Mouse (Mus musculus) hindbrain, embryonic 13.5 days (tissue): ENCODE measurements at regions not wholly inside any gene's neighbourhood (a gene's known extent, or its start where the extent isn't known, plus 50 kb on each side); places are given as distances from the start of the nearest gene placed in this dataset.

Experiments used
- ATAC-seq: fragments of 200-750 bp; cut with Nextera tagmentation; 2 replicates; pipeline ENCODE4 v1.8.0; 2017; ENCODE audit warnings: moderate TSS enrichment; ENCODE audit not compliant: low FRiP score
- H3K27ac ChIP-seq: fragments of 300-500 bp; sonication (generic); 2 replicates; pipeline ENCODE4 v1.5.1; 2015; ENCODE audit warnings: inconsistent platforms, mild to moderate bottlenecking, moderate library complexity
- H3K27me3 ChIP-seq: fragments of 300-500 bp; sonication (generic); 2 replicates; pipeline ENCODE4 v1.6.1; 2015; ENCODE audit warnings: mild to moderate bottlenecking, inconsistent platforms
- H3K36me3 ChIP-seq: fragments of 300-500 bp; sonication (generic); 2 replicates; pipeline ENCODE4 v1.6.1; 2015; ENCODE audit warnings: mild to moderate bottlenecking, inconsistent platforms
- H3K4me1 ChIP-seq: fragments of 300-500 bp; sonication (generic); replicated peaks from 2 replicates; pipeline ENCODE4 v1.6.1; 2015; ENCODE audit warnings: inconsistent platforms
- H3K4me2 ChIP-seq: fragments of 300-500 bp; sonication (generic); 2 replicates; pipeline ENCODE4 v1.6.1; 2015; ENCODE audit warnings: inconsistent platforms, mild to moderate bottlenecking, moderate library complexity
- H3K4me3 ChIP-seq: fragments of 300-500 bp; sonication (generic); 2 replicates; pipeline ENCODE4 v1.5.1; 2015; ENCODE audit warnings: mild to moderate bottlenecking, inconsistent platforms
- H3K9ac ChIP-seq: fragments of 300-500 bp; sonication (generic); 2 replicates; pipeline ENCODE4 v1.6.1; 2015; ENCODE audit warnings: mild to moderate bottlenecking, inconsistent platforms
- H3K9me3 ChIP-seq: fragments of 300-500 bp; sonication (generic); 2 replicates; pipeline ENCODE4 v1.6.1; 2016; ENCODE audit warnings: inconsistent platforms
- WGBS: fragments of 180-500 bp; shearing (Covaris S2); methylation state at CpG from one replicate; pipeline ENCODE4 v1.1.7; 2015; 5-methylcytosine and 5-hydroxymethylcytosine counted together

DNA sequence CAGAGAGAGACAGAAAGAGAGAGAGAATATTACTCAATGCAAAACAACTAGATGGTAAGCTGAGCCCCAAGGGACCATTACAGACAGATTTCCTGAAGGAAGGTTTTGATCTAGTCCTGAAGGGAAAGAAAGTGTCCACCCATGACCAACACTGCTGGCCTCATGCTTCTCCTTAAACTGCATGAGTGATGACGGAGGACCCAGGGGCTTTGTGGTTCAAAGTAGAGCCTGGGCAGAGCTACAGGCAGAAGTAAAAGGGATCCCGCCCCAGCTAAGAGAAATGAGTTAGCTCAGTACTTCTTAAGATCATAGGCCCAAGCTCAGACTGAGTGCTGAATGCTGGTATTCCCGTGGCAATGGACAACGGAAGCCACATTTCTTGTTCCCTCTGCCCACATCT is 476.9 kb downstream of the Bnc2 start:
- Histone ChIP-seq H3K4me1 (peaks cover 29% of the 10 kb centered on the region), H3K27me3 (0 out of 2 replicates have a peak, but pooled peaks cover 6% of the 10 kb centered on the region), H3K9me3 (no peaks in the 10 kb centered on the region), H3K9ac (no peak overlapping the region), H3K4me3 (no peak overlapping the region), H3K4me2 (no peak overlapping the region), H3K36me3 (no peaks in the 10 kb centered on the region), H3K27ac (no peak overlapping the region)
- ATAC-seq, result no peak
- 91% methylated on average over 4 of the region's 4 CpGs for WGBS

DNA sequence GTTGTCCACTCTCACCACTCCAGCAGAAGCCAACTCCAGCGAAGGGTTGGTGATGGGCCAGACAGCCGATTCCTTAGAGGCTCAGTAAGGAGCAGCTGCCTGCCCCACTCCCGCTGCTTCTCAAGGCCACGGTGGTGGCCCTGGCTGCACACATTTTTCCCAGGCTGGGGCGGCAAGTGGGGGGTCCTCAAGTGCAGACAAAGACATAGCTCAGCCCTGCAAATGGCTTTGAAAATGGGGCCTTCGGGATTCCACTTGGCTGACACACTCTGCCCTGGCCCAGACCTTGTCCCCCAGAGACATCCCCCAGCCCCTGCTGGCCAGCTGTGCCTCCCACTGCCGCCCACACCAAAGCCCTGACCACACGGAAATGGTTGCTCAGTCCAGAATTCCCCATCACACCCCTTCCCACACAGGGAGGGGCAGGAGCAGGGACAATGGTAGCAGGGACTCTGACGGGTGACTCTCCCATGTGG is 475.9 kb downstream of the Bnc2 start:
- WGBS, result 23% methylated on average over 9 of the region's 9 CpGs

GRCm38 (mm10) chr4:84201001-84201400 is 474.1 kb downstream of the Bnc2 start:
- no peak overlapping the region for H3K4me3 ChIP-seq
- H3K9me3 ChIP-seq, result no peaks in the 10 kb centered on the region
- no peaks in the 10 kb centered on the region for H3K36me3 ChIP-seq
- ATAC-seq, result no peak
- WGBS, result 63% methylated on average over 3 of the region's 3 CpGs
- no peak overlapping the region for H3K9ac ChIP-seq
- H3K27ac ChIP-seq, result no peak overlapping the region
- H3K27me3 ChIP-seq, result peaks cover 18% of the 10 kb centered on the region; the same call in 1 of the 2 replicates
- peaks cover 31% of the 10 kb centered on the region for H3K4me1 ChIP-seq
- no peak overlapping the region for H3K4me2 ChIP-seq

More for the DNA sequence above, 475.9 kb downstream of the Bnc2 start:
- H3K9me3 ChIP-seq, result no peaks in the 10 kb centered on the region
- H3K4me3 ChIP-seq, result no peak overlapping the region
- H3K27me3 ChIP-seq, result 0 out of 2 replicates have a peak, but pooled peaks cover 12% of the 10 kb centered on the region
- H3K9ac ChIP-seq, result no peak overlapping the region
- ATAC-seq, result 0 out of 2 replicates have a peak, but pooled peaks have one; percentile 31
- H3K4me2 ChIP-seq, result no peak overlapping the region
- H3K36me3 ChIP-seq, result no peaks in the 10 kb centered on the region
- peaks cover 31% of the 10 kb centered on the region for H3K4me1 ChIP-seq
- no peak overlapping the region for H3K27ac ChIP-seq

DNA sequence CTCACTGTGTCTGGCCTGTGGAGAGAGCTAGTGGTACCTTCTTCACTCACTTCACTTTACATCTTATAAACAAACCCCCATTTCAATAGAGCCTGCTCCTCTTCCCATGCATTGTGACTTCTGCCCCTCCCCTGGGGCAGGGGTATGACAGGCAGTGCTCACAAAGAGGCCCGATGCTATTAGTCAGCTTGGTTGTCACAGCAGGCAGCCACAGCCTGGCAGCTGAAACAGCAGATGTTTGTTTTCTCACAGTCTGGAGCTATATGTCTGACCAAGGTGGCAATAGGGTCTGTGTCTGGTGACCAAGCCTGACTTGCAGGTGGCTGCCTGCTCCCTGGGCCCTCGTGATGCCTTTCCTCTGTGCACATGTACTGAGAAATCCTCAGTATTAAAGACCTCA is 472.8 kb downstream of the Bnc2 start:
- H3K27me3 ChIP-seq, result peaks cover 17% of the 10 kb centered on the region; the same call in 1 of the 2 replicates
- peak overlapping the region; percentile 12; the same call in 1 of the 2 replicates for H3K27ac ChIP-seq
- peaks cover 31% of the 10 kb centered on the region for H3K4me1 ChIP-seq
- no peaks in the 10 kb centered on the region for H3K36me3 ChIP-seq
- ATAC-seq, result peak; percentile 57
- H3K9me3 ChIP-seq, result no peaks in the 10 kb centered on the region
- H3K9ac ChIP-seq, result no peak overlapping the region
- no peak overlapping the region for H3K4me2 ChIP-seq
- WGBS, result 7% methylated on average over 2 of the region's 2 CpGs
- no peak overlapping the region for H3K4me3 ChIP-seq

- Histone ChIP-seq H3K4me3 (no peak overlapping the region), H3K9me3 (no peaks in the 10 kb centered on the region), H3K4me2 (no peak overlapping the region), H3K27me3 (peaks cover 15% of the 10 kb centered on the region; the same call in 1 of the 2 replicates), H3K4me1 (peaks cover 31% of the 10 kb centered on the region), H3K9ac (no peak overlapping the region), H3K27ac (no peak overlapping the region), H3K36me3 (no peaks in the 10 kb centered on the region)
- 73% methylated on average over 1 of the region's 1 CpGs for WGBS
- ATAC-seq, result no peak
Measured at GRCm38 (mm10) chr4:84203680-84204079, 471.4 kb downstream of the Bnc2 start.

DNA sequence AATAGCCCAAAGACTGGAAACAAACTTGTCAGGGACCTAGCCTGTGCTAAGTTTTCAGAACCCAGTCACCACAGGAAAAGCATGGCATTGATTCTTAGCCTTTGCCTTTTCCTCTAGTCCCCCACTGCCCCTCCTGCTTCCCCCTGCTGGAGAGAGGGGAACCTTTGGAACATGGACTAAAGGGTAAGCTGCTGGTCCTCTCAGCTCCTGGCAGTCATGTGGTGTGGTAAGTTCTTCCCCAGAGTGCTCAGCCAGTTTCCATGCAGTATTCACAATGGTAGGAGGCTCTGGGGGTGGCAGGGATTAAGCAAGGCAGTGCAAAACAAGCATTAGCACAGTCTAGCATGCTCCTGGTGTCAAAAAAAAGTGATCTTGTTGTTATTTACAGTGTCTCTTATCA is 470.3 kb downstream of the Bnc2 start:
- Histone ChIP-seq H3K9ac (no peak overlapping the region), H3K36me3 (no peaks in the 10 kb centered on the region)
- no peak for ATAC-seq

GRCm38 (mm10) chr4:84208175-84208574 is 466.9 kb downstream of the Bnc2 start:
- Histone ChIP-seq H3K9me3 (no peaks in the 10 kb centered on the region), H3K27ac (no peak overlapping the region), H3K4me1 (peaks cover 2% of the 10 kb centered on the region), H3K4me2 (no peak overlapping the region), H3K9ac (no peak overlapping the region), H3K27me3 (peaks cover 12% of the 10 kb centered on the region; the same call in 1 of the 2 replicates), H3K4me3 (no peak overlapping the region), H3K36me3 (no peaks in the 10 kb centered on the region)
- ATAC-seq, result no peak
- WGBS, result 76% methylated on average over 1 of the region's 1 CpGs

More for the DNA sequence above, 470.3 kb downstream of the Bnc2 start:
- peaks cover 23% of the 10 kb centered on the region for H3K4me1 ChIP-seq
- no peak overlapping the region for H3K27ac ChIP-seq
- H3K4me2 ChIP-seq, result no peak overlapping the region
- H3K4me3 ChIP-seq, result no peak overlapping the region
- peaks cover 12% of the 10 kb centered on the region; the same call in 1 of the 2 replicates for H3K27me3 ChIP-seq
- no peaks in the 10 kb centered on the region for H3K9me3 ChIP-seq

DNA sequence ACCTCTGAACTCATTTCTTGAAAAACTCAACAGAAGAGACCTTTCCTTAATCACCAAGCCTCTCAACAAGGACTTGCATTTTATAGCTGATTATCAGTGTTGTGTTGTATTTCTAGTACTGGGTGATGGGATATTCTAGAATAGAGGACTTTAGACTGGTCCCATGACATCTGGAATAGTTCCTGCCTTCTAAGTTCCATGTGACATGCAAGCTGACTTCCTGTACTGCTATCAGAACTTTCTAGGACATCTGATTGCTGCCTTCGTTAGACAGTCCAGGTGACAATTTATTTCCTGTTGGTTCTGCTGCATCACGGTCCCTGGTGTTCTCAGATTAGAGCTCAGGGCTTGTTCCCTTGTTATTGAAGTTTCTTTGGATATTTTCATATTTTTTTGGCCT is 465.5 kb downstream of the Bnc2 start:
- 93% methylated on average over 2 of the region's 2 CpGs for WGBS
- Histone ChIP-seq H3K4me3 (no peak overlapping the region), H3K27me3 (peaks cover 3% of the 10 kb centered on the region; the same call in 1 of the 2 replicates), H3K9me3 (no peaks in the 10 kb centered on the region), H3K36me3 (no peaks in the 10 kb centered on the region), H3K4me1 (no peaks in the 10 kb centered on the region), H3K27ac (no peak overlapping the region), H3K9ac (no peak overlapping the region), H3K4me2 (no peak overlapping the region)
- ATAC-seq, result no peak

DNA sequence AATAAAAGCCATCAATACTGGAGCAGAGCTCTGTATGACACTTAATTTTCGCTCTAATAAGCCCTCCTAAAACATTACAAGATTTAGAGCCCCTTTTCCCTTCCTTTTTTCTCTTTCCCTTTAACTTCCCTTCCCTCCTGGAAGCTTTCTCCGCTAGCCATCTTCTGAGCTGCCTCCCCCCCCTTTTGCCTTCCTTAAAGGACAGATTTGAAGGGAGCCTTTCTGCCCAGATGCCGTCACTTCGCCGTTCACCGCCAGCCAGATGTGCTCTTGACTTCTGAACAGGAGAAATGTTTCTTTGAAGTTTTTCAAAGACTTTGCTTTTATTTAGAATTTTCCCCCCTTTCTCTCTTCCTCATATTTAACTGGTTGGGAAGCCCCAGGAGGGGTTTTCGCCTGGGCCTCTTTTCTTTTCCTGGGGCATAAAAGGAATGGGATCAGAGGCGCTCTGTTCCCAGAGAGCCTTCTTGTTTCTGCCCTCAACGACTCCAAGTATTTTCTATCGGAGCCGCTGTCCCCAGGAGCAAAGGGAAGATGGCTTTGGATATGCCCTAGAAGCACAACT is 463.7 kb downstream of the Bnc2 start:
- Histone ChIP-seq H3K27ac (no peak overlapping the region), H3K9ac (no peak overlapping the region), H3K36me3 (no peaks in the 10 kb centered on the region), H3K4me2 (no peak overlapping the region), H3K4me1 (no peaks in the 10 kb centered on the region), H3K4me3 (no peak overlapping the region), H3K9me3 (no peaks in the 10 kb centered on the region), H3K27me3 (no peaks in the 10 kb centered on the region)
- no peak for ATAC-seq
- WGBS, result 40% methylated on average over 11 of the region's 11 CpGs

DNA sequence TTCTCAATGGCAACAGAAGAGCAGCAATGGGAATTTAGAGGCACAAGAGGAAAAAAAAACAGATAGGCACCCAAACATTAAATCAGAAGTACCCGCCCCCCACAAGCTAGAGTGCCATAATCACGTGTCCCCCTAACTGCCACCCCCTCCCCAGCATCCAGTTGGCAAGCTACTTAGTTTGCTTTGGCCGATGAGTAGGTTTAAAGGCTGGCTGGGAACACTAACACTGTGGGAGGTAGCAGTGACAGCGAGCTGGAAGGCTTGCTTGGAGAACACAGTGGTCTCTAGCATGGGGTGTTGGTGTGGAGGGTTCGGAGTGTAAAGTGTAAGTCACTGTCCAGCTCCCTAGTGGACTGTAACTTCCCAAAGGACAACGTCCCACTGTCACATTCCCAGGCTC is 463.1 kb downstream of the Bnc2 start:
- ATAC-seq, result no peak
- WGBS, result 74% methylated on average over 6 of the region's 6 CpGs

GRCm38 (mm10) chr4:84214523-84214922 is 460.6 kb downstream of the Bnc2 start:
- no peak for ATAC-seq
- Histone ChIP-seq H3K9me3 (no peaks in the 10 kb centered on the region), H3K36me3 (no peaks in the 10 kb centered on the region), H3K4me2 (no peak overlapping the region), H3K27me3 (no peaks in the 10 kb centered on the region), H3K9ac (no peak overlapping the region), H3K4me3 (no peak overlapping the region), H3K4me1 (no peaks in the 10 kb centered on the region), H3K27ac (no peak overlapping the region)
- WGBS, result 80% methylated on average over 8 of the region's 8 CpGs

More for the DNA sequence above, 463.1 kb downstream of the Bnc2 start:
- H3K9me3 ChIP-seq, result no peaks in the 10 kb centered on the region
- no peak overlapping the region for H3K4me2 ChIP-seq
- no peaks in the 10 kb centered on the region for H3K4me1 ChIP-seq
- H3K36me3 ChIP-seq, result no peaks in the 10 kb centered on the region
- H3K27me3 ChIP-seq, result no peaks in the 10 kb centered on the region
- H3K27ac ChIP-seq, result no peak overlapping the region
- no peak overlapping the region for H3K9ac ChIP-seq
- no peak overlapping the region for H3K4me3 ChIP-seq

DNA sequence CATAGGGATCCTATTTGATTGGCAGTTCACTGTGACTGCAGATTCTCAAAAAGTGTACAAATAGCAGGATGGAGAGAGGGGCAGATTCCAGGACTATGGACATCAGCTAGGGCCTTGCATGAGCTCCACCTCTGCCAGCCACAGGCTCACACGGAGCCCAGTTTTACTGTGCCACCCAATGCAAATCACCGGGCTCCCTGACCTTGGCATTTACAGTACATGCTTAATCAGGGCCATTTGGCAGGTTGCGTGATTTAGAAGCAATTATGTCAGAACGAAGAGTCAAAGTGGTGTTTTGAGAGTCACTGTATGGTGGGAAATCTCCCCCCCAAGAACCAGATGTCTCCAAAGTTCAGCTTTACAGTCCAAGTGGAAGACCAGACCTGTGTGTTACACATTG is 456.1 kb downstream of the Bnc2 start:
- WGBS, result 85% methylated on average over 4 of the region's 4 CpGs
- Histone ChIP-seq H3K4me1 (no peaks in the 10 kb centered on the region), H3K9ac (no peak overlapping the region), H3K9me3 (no peaks in the 10 kb centered on the region), H3K4me3 (no peak overlapping the region), H3K27me3 (no peaks in the 10 kb centered on the region), H3K36me3 (no peaks in the 10 kb centered on the region), H3K27ac (no peak overlapping the region), H3K4me2 (no peak overlapping the region)
- ATAC-seq, result no peak

GRCm38 (mm10) chr4:84222057-84222717 is 452.9 kb downstream of the Bnc2 start:
- Histone ChIP-seq H3K4me3 (no peak overlapping the region), H3K36me3 (no peaks in the 10 kb centered on the region), H3K27me3 (no peaks in the 10 kb centered on the region), H3K9me3 (no peaks in the 10 kb centered on the region), H3K9ac (no peak overlapping the region), H3K4me2 (no peak overlapping the region), H3K27ac (no peak overlapping the region), H3K4me1 (no peaks in the 10 kb centered on the region)
- no peak for ATAC-seq
- 48% methylated on average over 4 of the region's 4 CpGs for WGBS
